Mouse (Mus musculus): ENCODE results near the gene Glb1. TPM values are rescaled to one million over a fixed set of nuclear protein-coding genes. Genes with fewer than 3 reads are reported as not detected.

Gene Glb1
- total and polyA plus RNA-seq, 2 experiments from 2014 or later: 32.1 to 38.0 TPM

GRCm38 (mm10) chr9:114480940-114481339 lies 80.1 kb downstream of the Glb1 start:
- no peak for TF ChIP-seq CTCF (IDR thresholded peaks at IDR 0.05)
- Histone ChIP-seq H3K27me3 (ENCODE audit: insufficient read depth, low read length) (no peaks in the 10 kb centered on the region), H3K4me2 (ENCODE audit: low read depth, low read length, poor library complexity, severe bottlenecking) (no peak overlapping the region), H3K27ac (ENCODE audit: low read depth, low read length) (no peak overlapping the region), H3K9me3 (ENCODE audit: low read length) (no peaks in the 10 kb centered on the region), H3K4me1 (ENCODE audit: insufficient read depth, low read length) (no peaks in the 10 kb centered on the region), H3K9ac (replicated peaks; ENCODE audit: low read length, poor library complexity, severe bottlenecking) (no peak overlapping the region), H3K4me3 (ENCODE audit: low read depth, low read length) (no peak overlapping the region), H3K36me3 (ENCODE audit: insufficient read depth, low read length) (no peaks in the 10 kb centered on the region)
- DNase-seq (ENCODE audit: low spot score) (no peak), ATAC-seq (ENCODE audit: low FRiP score) (no peak)
- 82% methylated on average over 3 of the region's 3 CpGs for WGBS

- H3K4me3 ChIP-seq (ENCODE audit: low read depth, low read length): no peak overlapping the region
- no peak overlapping the region for H3K9ac ChIP-seq (replicated peaks; ENCODE audit: low read length, poor library complexity, severe bottlenecking)
- no peaks in the 10 kb centered on the region for H3K4me1 ChIP-seq (ENCODE audit: insufficient read depth, low read length)
- 80% methylated on average over 5 of the region's 5 CpGs for WGBS
- no peaks in the 10 kb centered on the region for H3K9me3 ChIP-seq (ENCODE audit: low read length)
- no peaks in the 10 kb centered on the region for H3K27me3 ChIP-seq (ENCODE audit: insufficient read depth, low read length)
- no peaks in the 10 kb centered on the region for H3K36me3 ChIP-seq (ENCODE audit: insufficient read depth, low read length)
- ATAC-seq (ENCODE audit: low FRiP score) (no peak), DNase-seq (ENCODE audit: low spot score) (no peak)
- H3K4me2 ChIP-seq (ENCODE audit: low read depth, low read length, poor library complexity, severe bottlenecking): no peak overlapping the region
- no peak for TF ChIP-seq CTCF (IDR thresholded peaks at IDR 0.05)
- H3K27ac ChIP-seq (ENCODE audit: low read depth, low read length): no peak overlapping the region
Observed at GRCm38 (mm10) chr9:114484771-114485170, 83.9 kb downstream of the Glb1 start.

DNA sequence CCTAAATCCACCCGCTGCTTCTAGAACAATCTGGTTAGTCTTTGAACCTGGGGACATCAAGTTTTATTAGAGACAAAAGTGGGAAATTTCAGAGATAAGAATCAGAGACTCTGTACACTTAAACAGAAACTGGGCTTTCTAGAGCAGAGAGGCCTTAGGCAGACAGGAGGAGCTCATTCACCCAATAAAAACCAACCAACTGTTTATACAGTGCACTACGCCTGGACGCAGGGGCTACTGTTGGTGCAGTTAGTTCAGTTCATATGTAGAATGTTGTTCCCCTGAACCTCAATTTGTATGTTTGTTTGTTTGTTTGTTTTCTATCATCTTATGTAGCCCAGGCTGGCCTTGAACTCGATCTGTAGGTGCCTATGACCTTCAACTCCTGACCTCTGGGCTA lies 85.9 kb downstream of the Glb1 start:
- Histone ChIP-seq H3K4me2 (ENCODE audit: low read depth, low read length, poor library complexity, severe bottlenecking) (no peak overlapping the region), H3K9ac (replicated peaks; ENCODE audit: low read length, poor library complexity, severe bottlenecking) (no peak overlapping the region), H3K36me3 (ENCODE audit: insufficient read depth, low read length) (no peaks in the 10 kb centered on the region), H3K4me1 (ENCODE audit: insufficient read depth, low read length) (no peaks in the 10 kb centered on the region), H3K27me3 (ENCODE audit: insufficient read depth, low read length) (no peaks in the 10 kb centered on the region), H3K4me3 (ENCODE audit: low read depth, low read length) (no peak overlapping the region), H3K27ac (ENCODE audit: low read depth, low read length) (no peak overlapping the region), H3K9me3 (ENCODE audit: low read length) (no peaks in the 10 kb centered on the region)
- TF ChIP-seq CTCF (IDR thresholded peaks at IDR 0.05): no peak
- DNase-seq (ENCODE audit: low spot score): no peak
- no peak for ATAC-seq (ENCODE audit: low FRiP score)
- WGBS: 90% methylated on average over 4 of the region's 4 CpGs

GRCm38 (mm10) chr9:114487481-114488258 lies 86.8 kb downstream of the Glb1 start:
- TF ChIP-seq CTCF (IDR thresholded peaks at IDR 0.05): no peak
- Histone ChIP-seq H3K9me3 (ENCODE audit: low read length) (no peaks in the 10 kb centered on the region), H3K4me3 (ENCODE audit: low read depth, low read length) (no peak overlapping the region), H3K27me3 (ENCODE audit: insufficient read depth, low read length) (no peaks in the 10 kb centered on the region), H3K4me1 (ENCODE audit: insufficient read depth, low read length) (no peaks in the 10 kb centered on the region), H3K9ac (replicated peaks; ENCODE audit: low read length, poor library complexity, severe bottlenecking) (no peak overlapping the region), H3K27ac (ENCODE audit: low read depth, low read length) (no peak overlapping the region), H3K4me2 (ENCODE audit: low read depth, low read length, poor library complexity, severe bottlenecking) (no peak overlapping the region), H3K36me3 (ENCODE audit: insufficient read depth, low read length) (0 out of 2 replicates have a peak, but pooled peaks cover 2% of the 10 kb centered on the region)
- 86% methylated on average over 23 of the region's 23 CpGs for WGBS
- ATAC-seq (ENCODE audit: low FRiP score): no peak
- DNase-seq (ENCODE audit: low spot score): no peak

DNA sequence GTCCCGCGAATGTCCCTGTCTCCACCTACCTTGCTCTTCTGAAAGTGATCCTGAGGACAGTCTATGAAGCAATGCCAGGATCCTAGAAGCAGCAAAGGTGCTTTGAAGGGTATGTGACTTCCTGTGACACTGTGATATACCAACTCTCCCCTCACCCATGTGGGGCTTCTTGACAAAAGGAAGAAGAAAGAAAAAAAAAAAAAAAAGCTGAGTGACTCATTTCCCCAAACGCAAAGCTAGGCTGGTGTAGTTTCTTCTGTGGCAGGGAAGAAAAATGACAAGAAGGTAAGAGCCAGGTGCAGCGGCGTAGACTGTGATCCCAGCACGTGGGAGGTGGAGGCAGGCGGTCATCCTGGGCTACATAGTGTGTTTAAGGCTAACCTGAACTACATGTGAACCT lies 95.6 kb downstream of the Glb1 start:
- TF ChIP-seq CTCF (IDR thresholded peaks at IDR 0.05): no peak
- H3K9ac ChIP-seq (replicated peaks; ENCODE audit: low read length, poor library complexity, severe bottlenecking): no peak overlapping the region

DNA sequence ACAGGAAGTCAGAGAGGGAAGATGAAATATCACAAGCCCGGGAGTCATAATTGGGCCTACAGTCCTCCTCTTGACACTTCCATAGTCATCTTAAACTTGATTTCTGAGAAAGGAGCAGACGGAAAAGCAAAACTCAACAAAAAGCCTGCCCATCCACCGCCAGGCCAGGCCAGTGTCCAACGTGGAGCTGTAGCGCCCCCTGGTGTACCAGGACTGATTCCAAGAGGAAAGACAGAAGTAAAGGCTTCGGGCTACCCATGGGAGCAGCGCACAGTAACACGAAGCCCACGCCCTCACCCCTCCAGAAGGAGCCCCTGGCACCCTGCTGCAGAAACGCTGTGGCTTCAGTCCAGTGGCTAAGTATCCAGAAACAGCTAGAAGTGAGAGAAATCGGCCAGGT lies 97.3 kb downstream of the Glb1 start:
- no peaks in the 10 kb centered on the region for H3K4me1 ChIP-seq (ENCODE audit: insufficient read depth, low read length)
- H3K36me3 ChIP-seq (ENCODE audit: insufficient read depth, low read length): no peaks in the 10 kb centered on the region
- no peak overlapping the region for H3K4me3 ChIP-seq (ENCODE audit: low read depth, low read length)
- H3K27me3 ChIP-seq (ENCODE audit: insufficient read depth, low read length): no peaks in the 10 kb centered on the region
- DNase-seq (ENCODE audit: low spot score) (peak; percentile 81), ATAC-seq (ENCODE audit: low FRiP score) (no peak)
- H3K9me3 ChIP-seq (ENCODE audit: low read length): no peaks in the 10 kb centered on the region
- peak; percentile 86 for TF ChIP-seq CTCF (IDR thresholded peaks at IDR 0.05)
- WGBS: 10% methylated on average over 11 of the region's 11 CpGs
- H3K4me2 ChIP-seq (ENCODE audit: low read depth, low read length, poor library complexity, severe bottlenecking): peak overlapping the region; percentile 16; the same call in 1 of the 2 replicates
- H3K9ac ChIP-seq (replicated peaks; ENCODE audit: low read length, poor library complexity, severe bottlenecking): no peak overlapping the region
- H3K27ac ChIP-seq (ENCODE audit: low read depth, low read length): no peak overlapping the region

More for the DNA sequence above, 95.6 kb downstream of the Glb1 start:
- no peak for ATAC-seq (ENCODE audit: low FRiP score)
- 86% methylated on average over 7 of the region's 7 CpGs for WGBS
- Histone ChIP-seq H3K27ac (ENCODE audit: low read depth, low read length) (no peak overlapping the region), H3K27me3 (ENCODE audit: insufficient read depth, low read length) (no peaks in the 10 kb centered on the region), H3K36me3 (ENCODE audit: insufficient read depth, low read length) (0 out of 2 replicates have a peak, but pooled peaks cover 3% of the 10 kb centered on the region), H3K4me1 (ENCODE audit: insufficient read depth, low read length) (no peaks in the 10 kb centered on the region), H3K4me3 (ENCODE audit: low read depth, low read length) (no peak overlapping the region), H3K9me3 (ENCODE audit: low read length) (no peaks in the 10 kb centered on the region), H3K4me2 (ENCODE audit: low read depth, low read length, poor library complexity, severe bottlenecking) (no peak overlapping the region)
- DNase-seq (ENCODE audit: low spot score): no peak

All from midbrain, postnatal 0 days (tissue).